ENCODE assay signal across 9 mouse cellular contexts in the genomic region with DNA sequence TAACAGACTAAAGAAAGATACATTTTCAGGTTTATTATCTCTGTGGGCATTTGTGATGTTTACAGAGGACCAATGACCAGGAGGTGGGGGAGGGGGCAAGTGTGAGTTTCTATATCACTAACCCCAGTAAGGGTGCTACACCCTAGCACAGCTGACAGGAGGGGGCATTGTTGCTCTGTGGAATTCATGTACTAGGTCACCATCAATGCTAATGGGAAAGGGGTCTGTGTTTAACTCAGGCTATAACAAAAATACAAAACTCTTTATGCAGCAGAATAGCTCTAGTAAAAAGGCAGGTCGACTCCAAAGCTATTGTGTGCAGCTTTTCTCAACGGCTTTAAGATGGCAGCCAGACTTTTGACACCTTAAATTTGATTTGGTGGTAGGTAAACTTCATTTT.
DNase-seq lines count a peak whose midpoint lies in the region; ATAC-seq and TF ChIP-seq lines count a peak whose summit lies in the region.
"Had no signal": no experiment of that assay in that cellular context is flagged by ENCODE, and none has a peak within 500 bp of the region (broad histone marks: within the 10 kb centered on the region; RNA-seq: fewer than 3 reads in every experiment).

No protein-coding gene starts in this region.

- 0 out of 2 replicates have a peak, but pooled peaks have one; percentile 51 for ATAC-seq in forebrain, embryonic 15.5 days (replicated peaks)
- ATAC-seq in kidney, embryonic 14.5 days (ENCODE audit: low FRiP score, low TSS enrichment) = peak; percentile 60; the same call in 1 of the 2 replicates
- ATAC-seq in lung, postnatal 0 days = peak; percentile 59; the same call in 1 of the 2 replicates
- ATAC-seq in stomach, postnatal 0 days (ENCODE audit: low FRiP score, low TSS enrichment) = peak; percentile 72; the same call in 1 of the 2 replicates

- TF ChIP-seq CTCF in lung, postnatal 0 days (IDR thresholded peaks at IDR 0.05) = peak; percentile 70
- peak; percentile 79 for TF ChIP-seq CTCF in stomach, postnatal 0 days (IDR thresholded peaks at IDR 0.05; ENCODE audit: low read depth)
- TF ChIP-seq CTCF in thymus, adult 2 months (IDR thresholded peaks at IDR 0.05; ENCODE audit: borderline replicate concordance, control insufficient read depth, extremely low read depth, insufficient read depth, low read length, poor library complexity) = no peak

- WGBS in forebrain, embryonic 15.5 days = 14% methylated on average over 2 of the region's 2 CpGs
- 13% methylated on average over 2 of the region's 2 CpGs for WGBS in kidney, embryonic 14.5 days
- 5% methylated on average over 2 of the region's 2 CpGs for WGBS in lung, postnatal 0 days
- WGBS in stomach, postnatal 0 days = 4% methylated on average over 2 of the region's 2 CpGs
- WGBS in thymus, adult 2 months = 47% methylated on average over 2 of the region's 2 CpGs

- no peaks in the 10 kb centered on the region for H3K9me3 ChIP-seq in forebrain, embryonic 15.5 days
- no peaks in the 10 kb centered on the region for H3K9me3 ChIP-seq in kidney, embryonic 14.5 days (ENCODE audit: control insufficient read depth, low read length)
- no peaks in the 10 kb centered on the region for H3K9me3 ChIP-seq in lung, postnatal 0 days (ENCODE audit: low read length)
- H3K9me3 ChIP-seq in stomach, postnatal 0 days (ENCODE audit: control insufficient read depth, low read length) = no peaks in the 10 kb centered on the region
- H3K9me3 ChIP-seq: liver, embryonic 15.5 days had no signal

- TF ChIP-seq EP300 in lung, postnatal 0 days (IDR thresholded peaks at IDR 0.05) = no peak
- TF ChIP-seq EP300 in stomach, postnatal 0 days (optimal IDR thresholded peaks at IDR 0.05) = no peak

- H3K4me2 ChIP-seq in forebrain, embryonic 15.5 days (replicated peaks) = no peak overlapping the region
- H3K4me2 ChIP-seq in kidney, embryonic 14.5 days (replicated peaks; ENCODE audit: low read depth, low read length) = peak overlapping the region; percentile 29; the same call in 1 of the 2 replicates
- peak overlapping the region; percentile 64 for H3K4me2 ChIP-seq in lung, postnatal 0 days (replicated peaks; ENCODE audit: low read depth, low read length)
- no peak overlapping the region for H3K4me2 ChIP-seq in stomach, postnatal 0 days (replicated peaks; ENCODE audit: low read depth)

- no peaks in the 10 kb centered on the region for H3K27me3 ChIP-seq in forebrain, embryonic 15.5 days
- H3K27me3 ChIP-seq in kidney, embryonic 14.5 days (ENCODE audit: control insufficient read depth, insufficient read depth, low read length) = no peaks in the 10 kb centered on the region
- H3K27me3 ChIP-seq in lung, postnatal 0 days (replicated peaks; ENCODE audit: insufficient read depth, low read length) = no peaks in the 10 kb centered on the region
- no peaks in the 10 kb centered on the region for H3K27me3 ChIP-seq in stomach, postnatal 0 days (ENCODE audit: control insufficient read depth, insufficient read depth, low read length)
- H3K27me3 ChIP-seq in thymus, adult 2 months (ENCODE audit: control insufficient read depth, insufficient read depth, low read length) = no peaks in the 10 kb centered on the region
- H3K27me3 ChIP-seq: liver, embryonic 15.5 days had no signal

- TF ChIP-seq POLR2A in thymus, adult 2 months (IDR thresholded peaks at IDR 0.05; ENCODE audit: control insufficient read depth, extremely low read depth, insufficient read depth, low read length, poor library complexity) = no peak

- no peaks in the 10 kb centered on the region for H3K36me3 ChIP-seq in forebrain, embryonic 15.5 days
- no peaks in the 10 kb centered on the region for H3K36me3 ChIP-seq in kidney, embryonic 14.5 days (ENCODE audit: control insufficient read depth, insufficient read depth, low read length)
- no peaks in the 10 kb centered on the region for H3K36me3 ChIP-seq in lung, postnatal 0 days (ENCODE audit: insufficient read depth, low read length)
- H3K36me3 ChIP-seq in stomach, postnatal 0 days (ENCODE audit: control insufficient read depth, insufficient read depth, low read length) = no peaks in the 10 kb centered on the region
- H3K36me3 ChIP-seq in thymus, adult 2 months (ENCODE audit: control insufficient read depth, insufficient read depth, low read length) = no peaks in the 10 kb centered on the region
- H3K36me3 ChIP-seq: liver, embryonic 15.5 days had no signal

- no peak overlapping the region for H3K4me3 ChIP-seq in forebrain, embryonic 15.5 days
- no peak overlapping the region for H3K4me3 ChIP-seq in kidney, embryonic 14.5 days (ENCODE audit: low read length)
- H3K4me3 ChIP-seq in lung, postnatal 0 days (ENCODE audit: low read depth, low read length) = no peak overlapping the region
- no peak overlapping the region for H3K4me3 ChIP-seq in stomach, postnatal 0 days (ENCODE audit: low read depth, low read length)
- H3K4me3 ChIP-seq in thymus, adult 2 months (ENCODE audit: control insufficient read depth, insufficient read depth, low read length) = no peak overlapping the region
- H3K4me3 ChIP-seq: liver, embryonic 15.5 days had no signal

- H3K4me1 ChIP-seq in forebrain, embryonic 15.5 days = peaks cover 29% of the 10 kb centered on the region
- peaks cover 23% of the 10 kb centered on the region for H3K4me1 ChIP-seq in kidney, embryonic 14.5 days (ENCODE audit: control insufficient read depth, insufficient read depth, low read length)
- peaks cover 10% of the 10 kb centered on the region; the same call in 1 of the 2 replicates for H3K4me1 ChIP-seq in lung, postnatal 0 days (ENCODE audit: insufficient read depth, low read depth, low read length)
- H3K4me1 ChIP-seq in stomach, postnatal 0 days (replicated peaks; ENCODE audit: control insufficient read depth, insufficient read depth) = peaks cover 8% of the 10 kb centered on the region; the same call in 1 of the 2 replicates
- no peaks in the 10 kb centered on the region for H3K4me1 ChIP-seq in thymus, adult 2 months (replicated peaks; ENCODE audit: control insufficient read depth, insufficient read depth, low read length)

- peak; percentile 22 for DNase-seq in adrenal gland, postnatal 14 days
- no peak for DNase-seq in adrenal gland, adult 8-10 months
- DNase-seq in 3T3-L1 (ENCODE audit: low read depth, low spot score) = peak; percentile 80
- peak; percentile 38 for DNase-seq in lung, postnatal 0 days (ENCODE audit: low spot score)
- DNase-seq in stomach, postnatal 0 days (ENCODE audit: low spot score) = peak; percentile 55
- no peak for DNase-seq in thymus, adult 2 months

- H3K27ac ChIP-seq in forebrain, embryonic 15.5 days (replicated peaks) = no peak overlapping the region
- H3K27ac ChIP-seq in kidney, embryonic 14.5 days (ENCODE audit: low read depth, low read length) = peak overlapping the region; percentile 81; the same call in 1 of the 2 replicates
- no peak overlapping the region for H3K27ac ChIP-seq in lung, postnatal 0 days (ENCODE audit: low read length)
- no peak overlapping the region for H3K27ac ChIP-seq in stomach, postnatal 0 days (replicated peaks)
- no peak overlapping the region for H3K27ac ChIP-seq in thymus, adult 2 months (ENCODE audit: control insufficient read depth, insufficient read depth, low read length)
- H3K27ac ChIP-seq: liver, embryonic 15.5 days had no signal

- H3K9ac ChIP-seq in forebrain, embryonic 15.5 days (replicated peaks) = no peak overlapping the region
- H3K9ac ChIP-seq in kidney, embryonic 14.5 days (ENCODE audit: low read depth, low read length) = no peak overlapping the region
- no peak overlapping the region for H3K9ac ChIP-seq in lung, postnatal 0 days (replicated peaks; ENCODE audit: low read depth)
- no peak overlapping the region for H3K9ac ChIP-seq in stomach, postnatal 0 days (ENCODE audit: low read length)
- H3K9ac ChIP-seq: liver, embryonic 15.5 days had no signal

Comparison
In these comparisons a context has a peak if more than half of its experiments do, and no peak if none do; other contexts are left out.
1. DNase-seq: peak in adrenal gland, postnatal 14 days (single experiment), 3T3-L1 (single experiment), lung, postnatal 0 days (single experiment) and stomach, postnatal 0 days (single experiment); none in adrenal gland, adult 8-10 months (single experiment) and thymus, adult 2 months (single experiment).
2. H3K4me2 ChIP-seq: peak in kidney, embryonic 14.5 days (single experiment) and lung, postnatal 0 days (single experiment); none in forebrain, embryonic 15.5 days (single experiment) and stomach, postnatal 0 days (single experiment).
3. Peak in every context shown above with its lines, with median percentiles within 50 percentile points of each other: ATAC-seq.